Mouse (Mus musculus) ovary, postnatal 14 days (tissue): ENCODE data around the gene Chn1.
A peak's percentile ranks its signal among the peaks of the same experiment; 100 is the strongest.
"Not testable (repeated sequence)": the region's sequence is repeated elsewhere in the genome, so short reads cannot be mapped to it uniquely, and the experiment has no call there.

Experiments
- DNase-seq: peaks from one replicate; pipeline ENCODE4 v3.0.0; 2022; ENCODE audit warnings: low spot score

Chn1 gene

GRCm38 (mm10) chr2:73774786-73775682 is at the start of gene Chn1:
Chn1 (minus strand) TSS chr2:73775346.
- peak; percentile 50 for DNase-seq

DNA sequence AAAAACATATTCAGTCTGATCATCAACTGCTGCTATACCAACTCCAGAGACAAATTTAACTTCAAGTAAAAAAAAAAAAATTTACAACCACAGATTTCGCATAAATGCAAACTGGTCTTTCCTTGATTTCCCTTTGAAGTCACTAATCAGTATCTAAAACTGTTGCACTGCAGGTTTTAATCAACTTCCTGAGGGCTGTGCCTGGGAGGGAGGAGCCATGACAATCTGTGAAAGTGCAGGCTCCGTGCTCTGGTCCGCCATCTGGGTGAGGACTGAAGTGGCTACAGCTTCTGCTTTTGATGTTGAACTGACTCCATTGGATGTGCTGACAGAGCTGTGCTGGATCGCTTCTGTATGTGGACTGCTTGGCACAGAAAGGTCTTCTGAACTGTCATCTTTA is 43.6 kb upstream of the Chn1 start:
- DNase-seq, result no peak

GRCm38 (mm10) chr2:73807609-73808008 is 32.5 kb upstream of the Chn1 start:
- no peak for DNase-seq

DNA sequence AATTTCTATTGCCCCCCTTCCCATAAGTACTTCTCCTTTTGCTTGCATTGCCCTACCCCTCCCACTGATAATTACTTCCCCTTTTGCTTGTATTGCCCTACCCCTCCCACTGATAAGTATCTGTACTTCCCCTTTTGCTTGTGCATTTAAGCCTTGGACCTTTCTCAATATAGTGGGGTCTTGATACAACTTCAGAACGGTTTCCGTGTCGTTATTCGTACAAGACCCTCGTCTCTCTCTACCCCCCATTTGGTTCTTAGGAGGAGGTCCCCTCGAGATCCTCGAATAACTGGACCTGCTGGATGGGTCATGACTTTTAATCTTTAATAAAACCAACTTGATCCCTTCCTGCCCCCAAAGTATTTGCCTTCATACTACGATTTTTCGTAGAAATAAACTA is 25.0 kb upstream of the Chn1 start:
- not testable (repeated sequence) for DNase-seq

GRCm38 (mm10) chr2:73798786-73799185 is 23.6 kb upstream of the Chn1 start:
- DNase-seq, result no peak

DNA sequence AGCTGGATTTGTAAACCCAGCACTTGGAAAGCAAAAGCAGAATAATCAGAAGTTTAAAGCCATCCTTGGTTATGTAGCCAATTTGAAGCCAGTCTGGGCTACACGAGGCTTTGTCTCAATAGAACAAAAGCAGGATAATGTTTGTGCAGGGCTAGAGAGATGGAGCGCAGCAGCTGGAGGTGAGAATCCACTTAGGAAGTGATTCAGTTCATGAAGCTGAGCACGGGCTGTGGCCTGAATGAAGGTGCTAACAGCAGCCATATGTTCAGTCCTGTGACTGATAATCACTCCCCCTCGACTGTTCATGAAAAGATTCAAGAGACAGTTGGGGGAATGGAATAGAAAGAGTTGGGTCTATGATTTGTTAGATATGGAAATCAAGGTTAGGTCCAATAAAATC is 23.0 kb upstream of the Chn1 start:
- no peak for DNase-seq

- peak; percentile 4 for DNase-seq
These were observed 16.9 kb upstream of the Chn1 start for GRCm38 (mm10) chr2:73791846-73792630.

DNA sequence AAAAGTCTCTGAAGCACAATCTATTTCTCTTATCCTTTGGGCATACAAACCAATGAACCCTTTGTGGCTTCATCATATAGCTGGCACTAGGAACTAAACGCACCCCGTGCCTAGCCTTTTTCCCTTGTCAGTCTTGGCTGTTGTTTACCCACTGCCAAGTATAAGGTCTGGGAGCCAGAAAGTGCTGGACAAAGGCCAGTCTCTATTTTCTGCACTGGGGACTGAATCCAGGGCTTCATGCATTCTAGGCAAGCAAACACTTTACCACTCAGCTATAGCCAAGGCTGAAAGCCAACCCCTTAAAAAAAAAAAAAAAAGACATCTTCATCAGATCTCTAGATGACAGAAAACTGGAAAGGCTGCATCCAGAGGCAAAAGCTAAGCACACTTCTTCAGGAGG is 15.2 kb upstream of the Chn1 start:
- DNase-seq, result no peak

DNA sequence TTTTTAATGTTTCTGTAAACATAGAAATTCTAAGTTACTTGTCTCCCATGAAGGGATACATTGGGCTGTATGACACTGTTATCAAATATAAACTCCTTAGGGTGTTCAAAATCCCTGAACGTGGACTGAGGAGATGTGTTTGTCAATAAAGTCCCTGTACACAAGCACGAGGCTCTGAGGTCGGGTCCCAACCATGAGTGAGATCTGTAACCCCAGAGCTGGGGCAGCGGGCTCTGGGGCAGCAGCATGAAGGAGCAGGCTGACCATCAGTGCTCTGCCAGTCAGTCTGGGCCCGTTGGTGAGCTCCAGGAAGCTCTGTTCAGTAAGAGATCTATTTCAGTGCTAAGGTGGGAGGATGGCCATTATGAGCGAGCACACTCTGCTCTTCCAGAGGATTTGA is 13.2 kb upstream of the Chn1 start:
- DNase-seq, result no peak

- no peak for DNase-seq
These were observed 7.3 kb upstream of the Chn1 start for GRCm38 (mm10) chr2:73782371-73782905.

GRCm38 (mm10) chr2:73780321-73781010 is 5.3 kb upstream of the Chn1 start:
- no peak for DNase-seq

DNA sequence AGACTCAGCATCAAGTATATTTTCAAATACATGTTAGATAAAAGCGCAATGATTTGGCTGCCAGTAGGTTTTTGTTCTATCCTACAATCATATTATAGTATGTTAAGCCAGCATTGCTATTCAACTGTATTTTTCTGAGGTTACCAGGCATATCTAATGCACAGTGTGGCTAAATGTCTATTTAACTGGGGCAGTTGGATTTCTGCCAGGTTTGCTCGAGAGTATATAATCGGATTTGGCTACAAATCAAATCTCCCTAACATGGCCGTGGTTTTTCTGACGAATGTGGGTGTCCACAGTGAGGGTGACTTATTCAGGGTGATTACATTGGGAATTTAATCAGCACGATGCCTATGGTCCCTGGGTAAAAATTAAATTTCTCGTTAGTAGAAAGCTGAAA is 4.7 kb upstream of the Chn1 start:
- no peak for DNase-seq

DNA sequence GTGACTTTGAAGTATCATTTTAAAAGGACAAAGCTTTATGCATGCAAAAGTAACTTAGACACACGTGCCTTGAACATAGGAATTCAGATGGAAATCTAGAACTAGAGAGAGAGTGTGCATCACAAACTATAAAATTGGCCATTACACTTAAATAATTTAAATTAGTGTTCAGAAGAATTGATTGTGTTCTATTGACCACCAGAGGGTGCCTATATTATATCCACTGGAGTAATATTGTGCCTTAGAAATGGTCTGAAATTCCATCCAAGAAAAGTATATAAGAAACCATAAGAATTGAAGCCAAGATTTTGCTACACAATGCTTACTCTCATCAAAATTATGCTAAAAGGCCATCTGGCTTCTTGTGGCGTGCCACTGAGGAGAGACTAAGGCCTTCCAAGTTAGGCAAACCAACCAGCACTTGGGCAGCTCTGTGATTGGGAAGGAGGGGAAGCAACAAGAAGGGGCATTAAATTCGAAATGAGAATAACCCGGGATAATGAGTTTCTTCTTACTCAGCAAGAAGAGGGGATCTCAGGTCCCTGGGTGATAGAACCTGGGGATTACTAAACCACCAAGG is 4.0 kb upstream of the Chn1 start:
- no peak for DNase-seq

GRCm38 (mm10) chr2:73776936-73777335 is 1.8 kb upstream of the Chn1 start:
- no peak for DNase-seq

GRCm38 (mm10) chr2:73775683-73776310 is 651 bp upstream of the Chn1 start:
- DNase-seq, result no peak

- DNase-seq, result no peak
These were observed 2.2 kb downstream of the Chn1 start for GRCm38 (mm10) chr2:73772945-73773344.

DNA sequence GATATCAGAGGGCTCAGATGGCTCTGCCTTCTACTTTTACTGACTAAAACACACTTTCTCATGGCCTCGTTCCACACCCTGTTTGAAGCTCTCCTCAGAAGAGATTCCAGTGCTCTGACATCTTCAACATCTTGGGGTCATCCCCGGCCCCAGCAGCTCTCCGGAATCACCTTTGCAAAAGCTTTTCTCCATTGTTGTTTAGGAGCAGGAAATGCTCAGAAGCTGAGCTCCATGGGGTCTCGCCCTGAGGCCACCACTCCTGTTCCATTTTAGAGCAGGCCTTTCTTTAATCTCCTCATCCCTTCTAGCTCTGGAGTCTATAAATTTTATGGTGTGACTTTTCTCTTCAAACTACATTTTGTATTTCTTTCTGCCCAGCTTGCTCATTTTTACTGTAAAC is 6.5 kb downstream of the Chn1 start:
- no peak for DNase-seq

GRCm38 (mm10) chr2:73763541-73763940 is 11.6 kb downstream of the Chn1 start:
- DNase-seq, result no peak

DNA sequence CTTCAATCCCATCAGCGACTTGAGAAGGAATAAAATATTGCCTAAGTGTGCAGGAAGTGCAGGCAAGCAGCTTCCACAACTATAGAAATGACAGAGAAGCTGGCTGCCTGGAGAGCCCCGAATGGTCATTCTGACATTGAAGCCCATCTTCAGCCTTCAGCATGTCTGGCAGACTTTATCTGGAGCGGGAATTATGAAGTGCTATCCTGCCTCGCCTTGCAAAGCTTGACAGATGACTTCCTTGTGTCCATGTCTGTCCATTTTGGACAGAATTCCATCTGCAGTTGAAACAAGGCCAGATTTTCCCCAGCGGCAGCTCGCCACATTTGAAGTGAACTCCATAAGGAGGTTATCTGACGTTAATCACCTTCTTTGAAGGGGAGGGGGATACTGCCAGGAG is 15.2 kb downstream of the Chn1 start:
- DNase-seq, result no peak

DNA sequence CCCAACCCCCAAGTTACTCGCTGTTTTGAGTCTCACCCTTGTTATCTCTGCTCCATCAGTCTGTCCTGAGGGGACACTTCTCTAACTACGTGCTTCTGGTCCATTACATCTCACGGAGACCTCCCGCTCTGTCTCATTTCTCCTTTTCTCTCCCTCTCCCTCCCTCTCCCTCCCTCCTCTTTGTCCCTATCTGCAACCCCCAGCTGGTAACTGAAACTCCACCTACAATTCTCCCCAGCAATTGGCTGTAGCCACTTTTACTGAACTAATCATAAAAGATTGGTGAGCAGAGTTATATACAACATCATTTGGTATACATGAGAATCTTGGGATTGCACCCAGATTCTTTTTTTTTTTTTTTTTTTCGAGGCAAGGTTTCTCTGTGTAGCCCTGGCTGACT is 16.1 kb downstream of the Chn1 start:
- DNase-seq, result no peak

GRCm38 (mm10) chr2:73747297-73747696 is 27.8 kb downstream of the Chn1 start:
- no peak for DNase-seq

- DNase-seq, result no peak
These were observed 28.8 kb downstream of the Chn1 start for GRCm38 (mm10) chr2:73746375-73746770.
